Mouse (Mus musculus) ES-E14 (cell line): ENCODE data around the gene Xylt1.

Source experiments
- CHD2 ChIP-seq: IDR thresholded peaks from 2 replicates; pipeline ENCODE4 v1.6.1; 2014; ENCODE audit warnings: mild to moderate bottlenecking, low read depth, low read length, inconsistent platforms
- MAFK ChIP-seq: IDR thresholded peaks from 2 replicates; pipeline ENCODE4 v1.6.1; 2014; ENCODE audit warnings: mild to moderate bottlenecking, low read depth, low read length, inconsistent platforms; ENCODE audit not compliant: insufficient read depth
- ZC3H11A ChIP-seq: IDR thresholded peaks from 2 replicates; pipeline ENCODE4 v1.6.1; 2012; ENCODE audit warnings: low read depth, mild to moderate bottlenecking, inconsistent platforms, low read length, borderline replicate concordance
- ZNF384 ChIP-seq: IDR thresholded peaks from 2 replicates; pipeline ENCODE4 v1.6.1; 2012; ENCODE audit warnings: low read depth, low read length, inconsistent platforms

GRCm38 (mm10) chr7:117587234-117587929, 206.6 kb downstream of the Xylt1 start:
- TF ChIP-seq ZNF384: no peak
- no peak for TF ChIP-seq CHD2
- no peak for TF ChIP-seq ZC3H11A
- no peak for TF ChIP-seq MAFK
